Mouse (Mus musculus): ENCODE data around the gene Gm20481. TPM values are rescaled to one million over a fixed set of nuclear protein-coding genes. Genes with fewer than 3 reads are reported as not detected.
A peak's percentile ranks its signal among the peaks of the same experiment; 100 is the strongest.

The Gm20481 gene
- polyA plus RNA-seq, 1 experiment = not detected

GRCm38 (mm10) chr17:34931735-34932098 lies 38.0 kb upstream of the Gm20481 start:
- TF ChIP-seq CTCF (IDR thresholded peaks at IDR 0.05; ENCODE audit: low read depth, low read length) (no peak), EP300 (IDR thresholded peaks at IDR 0.05; ENCODE audit: insufficient read depth, low read depth, low read length) (no peak), POLR2A (IDR thresholded peaks at IDR 0.05; ENCODE audit: insufficient read depth, low read length) (no peak)
- no peak overlapping the region for H3K27ac ChIP-seq (ENCODE audit: insufficient read depth, low read length)
- H3K9me3 ChIP-seq (replicated peaks; ENCODE audit: control insufficient read depth, insufficient read depth, low read length, poor library complexity, severe bottlenecking) = no peaks in the 10 kb centered on the region
- peaks cover 2% of the 10 kb centered on the region for H3K4me1 ChIP-seq (ENCODE audit: control insufficient read depth, insufficient read depth, low read length)
- no peaks in the 10 kb centered on the region for H3K27me3 ChIP-seq (ENCODE audit: control insufficient read depth, insufficient read depth, low read length, poor library complexity, severe bottlenecking)
- H3K4me3 ChIP-seq (ENCODE audit: low read depth, low read length) = peak overlapping the region; percentile 92
- peak overlapping the region; percentile 60 for H3K9ac ChIP-seq (ENCODE audit: low read depth, poor library complexity, severe bottlenecking)
- no peaks in the 10 kb centered on the region for H3K36me3 ChIP-seq (ENCODE audit: control insufficient read depth, insufficient read depth, low read length, poor library complexity, severe bottlenecking)

- no peaks in the 10 kb centered on the region for H3K27me3 ChIP-seq (ENCODE audit: control insufficient read depth, insufficient read depth, low read length, poor library complexity, severe bottlenecking)
- H3K27ac ChIP-seq (ENCODE audit: insufficient read depth, low read length) = no peak overlapping the region
- no peaks in the 10 kb centered on the region for H3K9me3 ChIP-seq (replicated peaks; ENCODE audit: control insufficient read depth, insufficient read depth, low read length, poor library complexity, severe bottlenecking)
- TF ChIP-seq EP300 (IDR thresholded peaks at IDR 0.05; ENCODE audit: insufficient read depth, low read depth, low read length) = no peak
- H3K36me3 ChIP-seq (ENCODE audit: control insufficient read depth, insufficient read depth, low read length, poor library complexity, severe bottlenecking) = no peaks in the 10 kb centered on the region
- peaks cover 2% of the 10 kb centered on the region for H3K4me1 ChIP-seq (ENCODE audit: control insufficient read depth, insufficient read depth, low read length)
- H3K9ac ChIP-seq (ENCODE audit: low read depth, poor library complexity, severe bottlenecking) = peak overlapping the region; percentile 60; the same call in 1 of the 2 replicates
- H3K4me3 ChIP-seq (ENCODE audit: low read depth, low read length) = peak overlapping the region; percentile 92
Observed at GRCm38 (mm10) chr17:34932287-34932686, 37.4 kb upstream of the Gm20481 start.

- Histone ChIP-seq H3K27ac (ENCODE audit: insufficient read depth, low read length) (no peak overlapping the region), H3K9ac (ENCODE audit: low read depth, poor library complexity, severe bottlenecking) (peak overlapping the region; percentile 20; the same call in 1 of the 2 replicates), H3K4me3 (ENCODE audit: low read depth, low read length) (peak overlapping the region; percentile 8; the same call in 1 of the 2 replicates)
Observed at GRCm38 (mm10) chr17:34934031-34934430, 35.7 kb upstream of the Gm20481 start.

GRCm38 (mm10) chr17:34934830-34935229 lies 34.9 kb upstream of the Gm20481 start:
- Histone ChIP-seq H3K27ac (ENCODE audit: insufficient read depth, low read length) (no peak overlapping the region), H3K4me1 (ENCODE audit: control insufficient read depth, insufficient read depth, low read length) (peaks cover 2% of the 10 kb centered on the region), H3K9ac (ENCODE audit: low read depth, poor library complexity, severe bottlenecking) (no peak overlapping the region), H3K27me3 (ENCODE audit: control insufficient read depth, insufficient read depth, low read length, poor library complexity, severe bottlenecking) (no peaks in the 10 kb centered on the region), H3K4me3 (ENCODE audit: low read depth, low read length) (no peak overlapping the region), H3K36me3 (ENCODE audit: control insufficient read depth, insufficient read depth, low read length, poor library complexity, severe bottlenecking) (no peaks in the 10 kb centered on the region), H3K9me3 (replicated peaks; ENCODE audit: control insufficient read depth, insufficient read depth, low read length, poor library complexity, severe bottlenecking) (no peaks in the 10 kb centered on the region)
- TF ChIP-seq CTCF (IDR thresholded peaks at IDR 0.05; ENCODE audit: low read depth, low read length) (no peak), POLR2A (IDR thresholded peaks at IDR 0.05; ENCODE audit: insufficient read depth, low read length) (no peak)

More at GRCm38 (mm10) chr17:34934031-34934430, 35.7 kb upstream of the Gm20481 start:
- no peak for TF ChIP-seq POLR2A (IDR thresholded peaks at IDR 0.05; ENCODE audit: insufficient read depth, low read length)
- no peak for TF ChIP-seq EP300 (IDR thresholded peaks at IDR 0.05; ENCODE audit: insufficient read depth, low read depth, low read length)
- no peak for TF ChIP-seq CTCF (IDR thresholded peaks at IDR 0.05; ENCODE audit: low read depth, low read length)
- Histone ChIP-seq H3K27me3 (ENCODE audit: control insufficient read depth, insufficient read depth, low read length, poor library complexity, severe bottlenecking) (no peaks in the 10 kb centered on the region), H3K36me3 (ENCODE audit: control insufficient read depth, insufficient read depth, low read length, poor library complexity, severe bottlenecking) (no peaks in the 10 kb centered on the region), H3K9me3 (replicated peaks; ENCODE audit: control insufficient read depth, insufficient read depth, low read length, poor library complexity, severe bottlenecking) (no peaks in the 10 kb centered on the region), H3K4me1 (ENCODE audit: control insufficient read depth, insufficient read depth, low read length) (peaks cover 2% of the 10 kb centered on the region)

GRCm38 (mm10) chr17:34937960-34938505 lies 31.7 kb upstream of the Gm20481 start:
- Histone ChIP-seq H3K9me3 (replicated peaks; ENCODE audit: control insufficient read depth, insufficient read depth, low read length, poor library complexity, severe bottlenecking) (no peaks in the 10 kb centered on the region), H3K27ac (ENCODE audit: insufficient read depth, low read length) (no peak overlapping the region), H3K4me1 (ENCODE audit: control insufficient read depth, insufficient read depth, low read length) (peaks cover 2% of the 10 kb centered on the region), H3K36me3 (ENCODE audit: control insufficient read depth, insufficient read depth, low read length, poor library complexity, severe bottlenecking) (no peaks in the 10 kb centered on the region), H3K9ac (ENCODE audit: low read depth, poor library complexity, severe bottlenecking) (no peak overlapping the region), H3K27me3 (ENCODE audit: control insufficient read depth, insufficient read depth, low read length, poor library complexity, severe bottlenecking) (no peaks in the 10 kb centered on the region), H3K4me3 (ENCODE audit: low read depth, low read length) (no peak overlapping the region)
- TF ChIP-seq POLR2A (IDR thresholded peaks at IDR 0.05; ENCODE audit: insufficient read depth, low read length) (no peak), CTCF (IDR thresholded peaks at IDR 0.05; ENCODE audit: low read depth, low read length) (no peak)

- peak overlapping the region; percentile 0; the same call in 1 of the 2 replicates for H3K27ac ChIP-seq (ENCODE audit: insufficient read depth, low read length)
- no peak for TF ChIP-seq POLR2A (IDR thresholded peaks at IDR 0.05; ENCODE audit: insufficient read depth, low read length)
- TF ChIP-seq CTCF (IDR thresholded peaks at IDR 0.05; ENCODE audit: low read depth, low read length) = no peak
- no peak for TF ChIP-seq EP300 (IDR thresholded peaks at IDR 0.05; ENCODE audit: insufficient read depth, low read depth, low read length)
- H3K4me1 ChIP-seq (ENCODE audit: control insufficient read depth, insufficient read depth, low read length) = no peaks in the 10 kb centered on the region
- H3K36me3 ChIP-seq (ENCODE audit: control insufficient read depth, insufficient read depth, low read length, poor library complexity, severe bottlenecking) = no peaks in the 10 kb centered on the region
- peak overlapping the region; percentile 10 for H3K9ac ChIP-seq (ENCODE audit: low read depth, poor library complexity, severe bottlenecking)
- peak overlapping the region; percentile 42 for H3K4me3 ChIP-seq (ENCODE audit: low read depth, low read length)
- H3K27me3 ChIP-seq (ENCODE audit: control insufficient read depth, insufficient read depth, low read length, poor library complexity, severe bottlenecking) = no peaks in the 10 kb centered on the region
- no peaks in the 10 kb centered on the region for H3K9me3 ChIP-seq (replicated peaks; ENCODE audit: control insufficient read depth, insufficient read depth, low read length, poor library complexity, severe bottlenecking)
Observed at GRCm38 (mm10) chr17:34941344-34942041, 28.2 kb upstream of the Gm20481 start.

All from ES-Bruce4 (cell line).